Mouse (Mus musculus): ENCODE results near the gene Cnksr3. TPM values are rescaled to one million over a fixed set of nuclear protein-coding genes. Genes with fewer than 3 reads are reported as not detected.
A peak's percentile ranks its signal among the peaks of the same experiment; 100 is the strongest.

The Cnksr3 gene
- total RNA-seq, 2 experiments from 2014 or later: 4.9 to 5.3 TPM

DNA sequence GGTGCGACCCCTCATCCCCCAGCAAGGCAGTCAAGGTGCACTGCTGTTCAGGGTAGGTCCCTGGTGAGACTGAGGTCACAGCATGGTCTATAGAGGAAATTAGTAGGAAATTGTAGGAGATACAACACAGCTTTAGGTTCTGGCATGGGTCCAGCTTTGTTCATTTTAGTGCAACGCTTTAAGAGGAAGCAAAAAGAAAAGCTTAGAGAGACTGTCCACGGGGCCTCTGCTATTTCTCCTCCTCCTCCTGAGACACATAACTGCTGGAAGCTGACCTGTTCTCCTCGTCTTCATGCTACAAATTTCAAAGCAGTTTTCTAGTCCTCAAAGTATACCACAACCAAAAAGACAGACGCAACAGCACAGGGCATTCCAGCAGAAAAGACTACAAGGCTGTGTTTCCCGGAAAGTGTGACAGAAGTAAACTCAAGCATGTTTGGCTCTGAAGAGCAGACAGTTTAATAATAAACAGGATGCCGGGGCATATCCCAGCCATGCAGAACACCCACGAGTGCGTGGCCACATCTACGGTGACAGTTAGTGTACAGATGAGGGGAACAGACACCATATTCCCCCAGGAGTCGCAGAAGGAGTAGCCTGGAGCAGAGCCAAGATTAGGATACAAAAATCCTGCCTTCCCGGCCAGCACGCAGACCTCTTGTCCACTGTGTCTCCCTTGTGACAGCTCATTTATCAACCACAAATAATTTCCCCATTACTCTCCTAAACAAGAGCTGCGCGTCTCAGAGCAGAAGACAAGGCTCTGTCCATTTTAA lies 53.6 kb downstream of the Cnksr3 start:
- no peak for DNase-seq
- intact Hi-C loops (cut with DNase I; ENCODE audit: low total_unique reads): no loop called here

DNA sequence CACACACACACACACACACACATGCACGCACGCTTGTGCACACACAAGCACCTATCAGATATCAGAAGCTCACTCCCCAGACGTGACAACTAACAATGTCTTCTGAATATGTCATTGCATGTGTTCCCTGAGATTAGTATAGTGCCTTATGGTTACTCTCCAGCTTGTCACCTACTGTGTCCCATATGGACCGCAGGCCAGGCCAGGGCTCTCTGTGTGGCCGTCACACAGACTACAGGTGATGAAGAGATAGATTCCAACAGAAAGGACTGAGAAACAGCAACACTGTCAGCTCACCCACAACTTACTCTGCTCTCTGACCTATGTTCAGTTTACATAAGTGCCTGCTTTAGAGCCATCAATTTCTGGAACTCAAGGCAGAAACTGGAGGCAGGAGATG lies 57.2 kb downstream of the Cnksr3 start:
- intact Hi-C loops (cut with DNase I; ENCODE audit: low total_unique reads): no loop called here
- no peak for DNase-seq

DNA sequence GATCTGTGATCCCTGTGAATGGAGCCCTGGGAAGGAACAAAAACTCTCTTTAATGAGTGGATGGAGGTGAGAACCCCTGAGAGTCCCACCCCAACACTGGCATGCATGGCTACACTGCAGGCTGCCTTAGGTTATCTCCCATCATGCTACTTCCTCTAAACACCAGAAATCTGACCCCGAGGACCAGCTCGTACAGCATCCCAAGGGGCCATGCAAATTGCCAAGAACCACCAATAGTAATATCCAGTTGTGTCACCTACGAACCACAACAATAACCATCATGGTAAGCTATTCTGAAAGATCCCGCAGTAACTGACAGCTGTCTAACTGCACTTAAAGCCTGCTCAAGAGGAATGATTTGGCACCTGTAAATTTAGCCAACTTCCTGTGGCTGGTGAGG lies 59.1 kb downstream of the Cnksr3 start:
- no peak for DNase-seq
- intact Hi-C loops (cut with DNase I; ENCODE audit: low total_unique reads): no loop called here

DNA sequence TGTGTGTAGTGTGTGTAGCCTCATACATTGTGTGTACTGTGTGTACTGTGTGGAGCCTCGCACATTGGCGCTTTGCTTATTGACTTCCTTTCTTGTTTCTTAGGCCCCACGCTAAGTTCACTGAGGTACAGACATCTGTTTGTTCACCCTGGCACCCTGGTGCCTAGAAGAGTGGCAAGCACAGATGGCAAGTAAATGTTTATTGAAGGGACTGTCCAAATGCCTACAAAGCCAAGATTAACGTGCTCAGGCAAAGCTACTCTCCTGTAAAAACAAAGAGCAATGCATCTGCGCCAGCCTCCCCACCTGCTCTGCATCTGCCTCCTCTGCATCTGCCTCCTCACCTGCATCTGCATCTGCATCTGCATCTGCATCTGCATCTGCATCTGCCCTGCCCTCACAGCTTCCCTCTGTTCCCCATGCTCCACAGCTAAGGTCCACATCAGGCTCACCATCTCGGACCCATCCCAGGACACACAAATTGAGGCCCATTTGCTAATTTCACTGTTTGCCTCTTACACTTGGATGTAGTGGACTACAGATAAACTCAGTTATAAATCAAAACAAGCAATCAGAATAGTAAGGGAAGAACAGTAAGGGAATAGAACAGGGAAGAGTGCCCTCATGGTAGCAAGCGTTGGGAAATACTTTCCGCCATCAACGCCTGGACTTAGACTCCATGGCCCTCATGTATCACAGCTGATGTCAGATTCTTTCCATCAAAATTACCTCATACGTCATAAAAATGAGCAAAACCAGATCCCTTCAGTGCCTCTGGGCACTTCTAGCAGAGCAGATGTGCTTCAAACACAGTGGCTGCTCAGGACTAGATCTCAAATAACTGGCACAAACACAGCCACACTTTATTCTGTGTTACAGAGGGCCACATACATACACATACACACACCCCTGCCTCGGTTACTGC lies 62.1 kb downstream of the Cnksr3 start:
- no peak for DNase-seq
- intact Hi-C loops (cut with DNase I; ENCODE audit: low total_unique reads): no loop called here

DNA sequence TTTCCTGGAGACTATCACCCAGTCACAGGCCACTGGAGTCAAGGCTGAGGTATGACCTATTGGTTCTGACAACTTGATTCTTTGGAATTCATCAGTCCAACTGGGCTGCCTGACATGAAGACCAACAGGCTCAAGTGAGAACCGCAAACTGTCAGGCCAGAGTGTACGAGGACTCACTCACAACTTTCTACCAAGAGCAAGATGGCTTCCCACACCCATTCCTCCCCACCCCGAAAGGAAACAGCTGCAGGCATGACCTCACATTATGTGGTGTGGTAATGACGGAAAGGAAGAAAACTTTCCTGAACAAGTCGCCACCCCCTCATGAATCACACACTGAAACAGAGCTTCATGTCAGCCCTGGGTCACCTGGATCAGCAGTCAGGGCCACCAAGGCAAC lies 66.4 kb downstream of the Cnksr3 start:
- DNase-seq: no peak
- intact Hi-C loops (cut with DNase I; ENCODE audit: low total_unique reads): no loop called here

DNA sequence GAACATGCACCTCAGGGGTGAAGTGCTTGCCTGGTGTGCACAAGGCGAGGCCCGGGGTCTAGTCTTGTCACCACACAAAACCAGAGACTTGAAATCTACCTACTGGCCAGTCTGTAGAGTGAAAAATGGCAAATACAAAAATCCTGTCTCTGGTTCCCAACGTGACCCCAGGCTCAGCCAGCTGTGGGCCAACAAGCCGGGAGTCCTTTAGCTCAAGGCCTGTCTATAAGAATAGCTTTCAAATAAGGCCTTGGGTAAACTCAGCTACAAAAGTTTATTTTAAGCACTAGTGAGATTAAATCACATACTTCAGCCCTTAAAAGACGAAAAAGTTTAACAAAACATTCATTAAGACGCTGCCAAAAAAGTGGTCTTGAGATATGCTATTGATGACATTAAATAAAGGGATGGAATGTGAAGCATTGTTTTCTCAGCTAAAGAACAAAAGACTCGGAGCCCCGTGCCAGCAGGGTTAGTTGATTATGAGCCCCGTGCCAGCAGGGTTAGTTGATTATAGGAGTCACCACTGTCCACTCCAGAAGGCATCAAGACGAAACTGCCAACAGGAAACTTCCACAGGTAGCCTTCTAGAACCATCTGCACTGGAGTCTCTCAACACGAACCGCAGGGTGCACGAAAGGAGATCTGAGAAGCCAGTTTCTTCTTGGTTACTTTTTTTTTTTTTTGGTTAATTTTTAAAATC lies 67.8 kb downstream of the Cnksr3 start:
- intact Hi-C loops (cut with DNase I; ENCODE audit: low total_unique reads): no loop called here
- no peak for DNase-seq

DNA sequence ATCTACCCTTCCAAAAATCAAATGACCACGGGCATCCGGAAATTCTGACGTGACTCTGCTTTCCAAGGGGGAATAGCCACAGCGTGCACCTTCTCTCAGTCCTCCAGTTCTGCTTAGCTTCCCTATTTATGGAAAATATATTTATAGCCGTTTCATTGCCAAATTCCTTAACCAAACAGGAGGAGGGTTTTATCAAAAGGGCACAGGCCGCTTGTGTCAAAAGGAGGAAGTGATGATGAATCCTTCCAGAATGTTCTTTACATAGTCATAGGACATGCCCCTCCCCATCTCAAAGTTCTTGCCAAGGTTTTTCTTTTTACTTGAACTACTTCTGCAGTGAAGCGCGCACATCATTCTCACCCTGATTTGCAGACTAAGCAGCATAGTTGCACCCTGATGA lies 69.8 kb downstream of the Cnksr3 start:
- intact Hi-C loops (cut with DNase I; ENCODE audit: low total_unique reads): no loop called here
- no peak for DNase-seq

DNA sequence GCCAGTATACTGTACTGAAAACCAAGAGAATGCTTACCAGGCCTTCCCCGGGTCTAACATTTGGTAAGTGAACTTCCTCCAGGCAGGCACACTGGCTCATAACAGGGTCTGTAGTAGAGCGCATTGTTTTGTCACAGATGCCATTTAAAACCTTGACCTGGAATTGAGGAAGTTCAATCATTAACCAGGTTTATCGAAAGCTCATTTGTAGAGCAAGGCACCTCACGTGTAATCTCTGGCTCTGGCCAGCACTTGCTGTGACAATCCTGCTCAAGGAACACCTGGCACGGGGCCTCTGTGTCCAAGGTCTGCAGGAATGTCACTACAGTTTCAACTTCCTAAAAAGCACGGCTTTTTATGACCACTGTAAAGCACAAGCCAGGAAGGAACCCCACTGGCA lies 71.8 kb downstream of the Cnksr3 start:
- no peak for DNase-seq
- intact Hi-C loops (cut with DNase I; ENCODE audit: low total_unique reads): no loop called here

DNA sequence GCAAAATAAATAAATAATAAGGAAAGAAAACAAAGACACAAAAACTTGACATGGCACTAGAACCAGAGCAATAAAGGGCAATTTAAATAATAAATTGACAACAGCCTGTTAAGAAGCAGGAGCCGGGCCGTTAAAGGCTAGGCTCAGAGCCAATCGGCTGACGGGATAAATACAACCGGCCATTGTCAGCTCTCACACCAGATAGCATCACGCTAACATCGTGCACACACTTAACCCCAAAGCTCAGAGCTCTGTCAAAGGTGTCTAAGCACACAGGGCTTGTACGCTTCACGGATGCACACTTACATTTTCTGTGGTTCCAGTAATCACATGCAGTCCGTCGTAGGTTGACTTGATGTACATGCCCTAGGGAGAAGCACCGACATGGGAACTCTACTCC lies 74.0 kb downstream of the Cnksr3 start:
- no peak for DNase-seq
- intact Hi-C loops (cut with DNase I; ENCODE audit: low total_unique reads): no loop called here

DNA sequence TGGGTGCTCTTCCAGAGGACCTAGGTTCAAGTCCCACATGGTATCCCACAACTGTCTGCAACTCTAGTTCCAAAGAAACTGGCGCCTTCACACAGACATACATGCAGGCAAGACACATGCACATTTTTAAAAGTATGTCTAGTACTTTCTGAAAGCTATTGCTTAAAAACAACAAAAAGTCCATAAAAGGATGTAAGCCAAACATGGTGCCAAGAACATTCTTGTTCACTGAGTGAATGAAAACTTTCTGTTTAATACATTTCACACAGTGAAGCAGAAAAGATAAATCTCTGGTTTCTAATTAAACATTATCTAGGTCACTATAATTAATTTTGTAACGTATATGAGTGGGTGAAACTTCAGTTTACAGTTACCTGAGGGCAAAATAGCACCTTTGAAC lies 76.3 kb downstream of the Cnksr3 start:
- intact Hi-C loops (cut with DNase I; ENCODE audit: low total_unique reads): no loop called here
- no peak for DNase-seq

DNA sequence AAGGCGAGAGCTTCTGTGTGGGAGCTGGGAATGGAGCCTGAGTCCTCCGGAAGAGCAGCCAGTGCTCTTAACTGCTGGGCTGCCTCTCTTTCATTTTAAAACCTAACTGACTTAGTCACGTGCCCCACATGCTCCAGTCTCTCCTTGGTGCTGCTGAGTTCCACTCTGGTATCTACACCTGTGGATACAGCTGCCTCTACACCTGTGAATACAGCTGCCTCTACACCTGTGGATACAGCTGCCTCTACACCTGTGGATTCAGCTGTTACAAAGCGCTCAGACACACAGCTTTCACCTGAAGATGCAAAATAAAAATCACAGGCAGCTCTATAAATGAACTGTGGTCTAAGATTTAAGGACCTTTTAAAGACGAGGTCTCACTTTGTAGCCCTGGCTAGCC lies 79.0 kb downstream of the Cnksr3 start:
- intact Hi-C loops (cut with DNase I; ENCODE audit: low total_unique reads): no loop called here

DNA sequence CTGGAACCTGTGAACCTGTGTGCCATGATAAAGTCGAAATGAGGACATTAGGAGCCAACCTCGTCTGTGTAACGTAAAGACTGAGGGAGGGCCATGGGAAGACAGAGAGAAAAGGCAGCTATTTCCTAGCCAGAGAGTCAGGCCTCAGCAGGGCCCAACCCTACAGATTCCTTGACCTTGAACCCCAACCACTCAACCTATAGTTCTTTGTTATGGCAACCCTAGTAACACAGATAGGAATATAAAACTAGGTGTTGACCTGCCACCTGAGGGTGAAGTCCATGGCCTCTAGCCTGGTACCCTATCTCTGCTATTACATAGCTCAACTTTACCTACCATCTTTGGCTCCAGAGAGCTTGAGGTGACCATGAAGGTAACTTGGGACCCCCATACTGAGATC lies 80.6 kb downstream of the Cnksr3 start:
- intact Hi-C loops (cut with DNase I; ENCODE audit: low total_unique reads): no loop called here
- DNase-seq: no peak

More for the DNA sequence above, 79.0 kb downstream of the Cnksr3 start:
- DNase-seq: no peak

DNA sequence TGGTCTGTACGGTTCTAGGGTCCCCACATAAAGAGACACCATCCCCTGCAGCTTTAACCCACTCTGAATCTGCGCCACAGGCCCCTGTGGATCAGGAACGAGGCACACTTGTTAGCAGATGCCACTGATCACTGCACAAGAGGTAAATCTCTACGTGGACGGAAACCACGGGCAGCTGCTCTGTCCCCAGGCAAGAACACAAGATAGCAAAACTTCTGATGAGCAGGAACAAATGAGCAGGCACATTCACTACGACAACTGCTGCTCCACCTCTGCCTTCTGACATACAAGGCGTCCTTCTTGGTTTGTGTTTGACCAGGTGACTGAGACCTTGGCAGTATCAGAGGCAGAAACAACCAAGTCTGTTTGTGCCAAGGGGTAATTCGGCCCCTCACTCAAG lies 84.2 kb downstream of the Cnksr3 start:
- intact Hi-C loops (cut with DNase I; ENCODE audit: low total_unique reads): no loop called here
- no peak for DNase-seq

DNA sequence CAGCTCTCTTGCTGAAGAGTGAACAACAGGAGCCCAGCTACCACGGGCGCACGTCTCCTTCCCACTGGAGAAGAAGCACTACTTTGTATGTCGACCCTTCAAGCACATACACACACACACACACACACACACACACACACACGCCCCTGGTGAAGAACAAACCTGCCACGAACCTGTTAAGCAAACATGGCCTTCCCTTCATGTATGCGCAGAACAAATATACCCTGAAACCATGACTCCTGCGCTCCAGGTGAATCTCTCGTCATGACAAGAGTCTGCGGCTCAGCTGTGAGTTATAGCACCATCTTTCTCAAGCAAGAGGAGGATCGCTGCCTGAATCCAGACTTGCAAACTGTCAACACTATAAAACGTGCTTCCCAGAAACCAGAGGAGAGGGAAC lies 85.2 kb downstream of the Cnksr3 start:
- no peak for DNase-seq
- intact Hi-C loops (cut with DNase I; ENCODE audit: low total_unique reads): no loop called here

DNA sequence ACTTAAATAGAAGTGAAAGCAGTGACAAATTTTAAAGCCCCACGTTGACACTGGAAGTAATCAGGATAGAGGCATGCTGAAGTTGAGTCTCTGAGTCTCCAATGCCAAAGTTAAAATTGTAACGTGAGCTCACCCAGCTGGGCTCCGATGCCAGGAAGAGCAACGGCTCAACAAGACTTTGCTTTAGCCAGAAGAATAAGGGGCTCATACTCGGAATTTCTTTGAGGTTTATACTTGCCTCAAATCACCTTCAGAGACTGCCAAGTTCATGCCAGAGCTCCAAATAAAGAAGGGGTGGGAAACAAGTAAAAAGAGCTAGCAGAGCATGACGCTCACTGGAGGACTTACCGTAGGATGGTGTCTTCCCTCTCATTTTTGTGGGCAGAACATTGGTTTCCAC lies 85.8 kb downstream of the Cnksr3 start:
- no peak for DNase-seq
- intact Hi-C loops (cut with DNase I; ENCODE audit: low total_unique reads): no loop called here

DNA sequence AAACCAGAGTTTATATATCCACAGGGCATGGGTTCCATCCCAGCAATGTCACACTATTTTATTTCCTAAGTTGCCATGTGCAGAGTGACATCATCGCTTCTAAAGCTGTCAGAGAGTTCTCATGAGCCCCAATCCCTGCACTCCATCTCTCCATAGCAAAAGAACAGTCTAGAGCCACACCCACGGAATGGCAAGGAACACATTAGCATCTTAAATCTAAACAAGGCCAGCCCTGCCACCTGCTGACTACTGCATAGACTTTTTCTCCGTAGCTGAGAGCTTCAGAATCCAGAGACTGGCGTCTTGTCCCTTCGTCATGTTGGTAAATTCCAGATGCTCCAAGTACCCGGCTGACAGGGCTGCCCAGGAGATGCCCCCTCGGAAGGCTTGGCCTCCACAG lies 87.0 kb downstream of the Cnksr3 start:
- no peak for DNase-seq
- intact Hi-C loops (cut with DNase I; ENCODE audit: low total_unique reads): no loop called here

DNA sequence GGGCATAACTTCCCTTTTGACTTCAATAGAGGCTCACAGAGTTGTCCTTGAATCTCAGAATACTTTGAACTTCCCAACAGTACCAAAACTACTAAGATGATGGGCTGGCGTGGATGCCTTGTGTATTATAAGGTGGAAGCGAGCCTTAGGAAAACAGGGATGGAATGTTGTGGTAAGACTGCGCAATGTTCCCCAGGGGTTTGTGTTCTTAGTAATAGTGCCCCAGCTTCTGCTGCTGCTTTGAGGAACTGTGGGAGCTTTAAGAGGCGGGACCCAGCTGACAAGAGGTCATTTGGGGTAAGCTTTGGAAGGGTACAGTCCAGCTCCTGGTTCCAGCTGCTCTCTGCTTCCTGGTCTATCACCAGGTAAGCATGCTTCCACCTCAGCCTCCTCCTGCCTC lies 89.7 kb downstream of the Cnksr3 start:
- DNase-seq: no peak
- intact Hi-C loops (cut with DNase I; ENCODE audit: low total_unique reads): no loop called here

DNA sequence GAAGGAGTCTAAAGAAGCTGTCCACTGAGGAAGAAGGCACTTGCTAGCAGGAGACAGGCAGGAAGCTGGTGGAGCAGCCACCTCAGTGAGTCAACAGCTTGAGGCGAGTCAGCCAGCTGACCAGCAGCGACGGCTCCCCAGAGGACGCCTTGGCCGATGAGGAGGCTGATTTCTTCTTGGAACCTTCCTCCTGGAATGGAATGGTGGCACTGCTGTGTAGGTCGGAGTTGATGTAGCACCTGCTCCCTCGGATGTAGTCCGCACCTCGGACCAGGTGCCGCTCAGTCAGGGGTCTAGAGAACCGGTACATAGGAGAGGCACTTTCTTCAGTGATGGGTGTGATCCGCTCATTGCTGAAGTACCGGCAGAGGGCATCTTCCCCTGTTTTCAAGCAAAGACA lies 91.8 kb downstream of the Cnksr3 start:
- intact Hi-C loops (cut with DNase I; ENCODE audit: low total_unique reads): no loop called here
- no peak for DNase-seq

DNA sequence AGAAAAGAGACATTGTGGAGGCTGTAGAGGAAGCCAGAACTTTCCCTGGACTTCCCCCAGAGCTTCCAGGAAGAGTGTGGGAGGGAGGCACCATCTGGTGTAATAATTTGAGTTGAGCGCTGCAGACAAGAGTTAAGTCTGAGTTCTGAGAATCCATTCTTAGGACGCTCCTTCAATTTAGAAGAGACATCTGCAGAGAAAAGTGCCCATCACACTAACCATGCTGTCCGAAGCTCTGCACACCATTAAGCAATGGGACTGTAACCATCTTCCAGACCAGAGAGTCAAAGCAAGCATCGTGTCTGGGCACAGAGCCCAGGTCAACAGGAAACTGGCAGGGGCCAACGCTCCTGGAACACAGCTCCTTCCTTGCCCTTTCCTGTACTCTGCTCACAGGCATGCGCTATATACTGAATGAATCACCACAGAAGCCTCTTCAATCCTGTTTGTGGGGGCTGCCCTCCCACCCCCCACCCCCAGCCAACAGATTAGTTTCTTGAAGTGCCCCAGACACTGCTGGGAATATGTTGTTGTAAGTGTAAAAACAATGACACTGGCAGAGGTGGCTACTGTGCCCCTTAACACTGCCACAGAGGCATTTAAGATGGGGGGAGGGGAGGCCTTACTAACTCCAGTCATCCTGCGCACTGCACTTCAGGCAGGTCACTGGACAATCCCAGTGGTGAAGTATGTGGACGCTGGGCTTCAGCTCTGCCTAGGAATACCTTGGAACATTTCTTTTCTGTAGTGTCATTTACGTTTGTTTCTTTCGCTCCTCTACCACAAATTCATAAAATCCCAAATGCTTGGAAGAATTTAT lies 93.6 kb downstream of the Cnksr3 start:
- DNase-seq: peak; percentile 79
- intact Hi-C loops (cut with DNase I; ENCODE audit: low total_unique reads): no loop called here

DNA sequence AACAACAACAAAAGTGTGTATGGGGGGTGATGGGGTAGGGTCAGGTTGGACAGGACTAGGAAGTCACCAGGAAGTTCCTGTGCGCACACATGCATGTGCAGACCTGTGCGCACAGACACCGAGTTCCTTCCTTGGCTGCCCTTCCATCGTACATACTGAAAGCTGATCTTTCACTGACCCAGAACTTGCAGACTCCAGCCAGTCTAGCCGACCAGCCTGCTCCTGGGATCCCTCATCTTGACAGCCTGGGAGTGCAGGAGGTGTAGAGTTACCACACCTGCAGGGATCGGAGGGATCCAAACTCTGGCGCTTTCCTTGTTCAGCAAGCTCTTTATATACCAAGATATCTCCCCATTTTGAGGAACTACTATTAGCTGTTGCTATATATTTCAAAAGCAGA lies 94.3 kb downstream of the Cnksr3 start:
- intact Hi-C loops (cut with DNase I; ENCODE audit: low total_unique reads): no loop called here

More for the DNA sequence above, 94.3 kb downstream of the Cnksr3 start:
- DNase-seq: no peak
